Mouse (Mus musculus) layer of hippocampus, postnatal 14 days (tissue): Measurements from ENCODE around the gene Fmn2. TPM values are rescaled to one million over a fixed set of nuclear protein-coding genes. Genes with fewer than 3 reads are reported as not detected.

Source experiments
- DNase-seq, 2 experiments: peaks; one replicate each; pipeline ENCODE4 v3.0.0; 2021 to 2022; ENCODE audit warnings: low spot score in 2 of 2, mixed read lengths in 1 of 2
- total RNA-seq, 2 experiments: library from RNA; stranded (reverse); gene quantifications; 2 replicates each; pipeline ENCODE4 v1.2.3; 2021

Fmn2 gene
- total RNA-seq, 2 experiments from 2014 or later: 51.5 to 55.7 TPM

DNA sequence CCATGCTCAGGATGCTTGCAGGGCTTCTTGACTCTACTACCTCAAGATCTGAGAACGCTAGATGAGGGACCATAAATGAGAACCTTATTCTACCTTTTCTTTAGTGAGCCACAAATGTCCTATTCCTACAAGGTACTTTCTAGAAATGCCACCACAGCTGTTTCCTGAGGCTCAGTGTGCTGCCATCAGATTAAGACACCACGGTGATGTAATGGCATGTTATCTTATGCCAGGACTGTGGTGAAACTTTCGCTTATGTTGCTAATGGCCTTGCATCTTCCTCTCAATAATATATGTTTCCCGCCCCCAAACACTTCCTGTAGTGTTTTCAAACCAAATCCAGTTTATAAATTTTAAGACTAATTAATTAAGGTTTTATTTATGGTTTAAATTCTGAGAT lies 154.9 kb downstream of the Fmn2 start:
- DNase-seq: no peak

DNA sequence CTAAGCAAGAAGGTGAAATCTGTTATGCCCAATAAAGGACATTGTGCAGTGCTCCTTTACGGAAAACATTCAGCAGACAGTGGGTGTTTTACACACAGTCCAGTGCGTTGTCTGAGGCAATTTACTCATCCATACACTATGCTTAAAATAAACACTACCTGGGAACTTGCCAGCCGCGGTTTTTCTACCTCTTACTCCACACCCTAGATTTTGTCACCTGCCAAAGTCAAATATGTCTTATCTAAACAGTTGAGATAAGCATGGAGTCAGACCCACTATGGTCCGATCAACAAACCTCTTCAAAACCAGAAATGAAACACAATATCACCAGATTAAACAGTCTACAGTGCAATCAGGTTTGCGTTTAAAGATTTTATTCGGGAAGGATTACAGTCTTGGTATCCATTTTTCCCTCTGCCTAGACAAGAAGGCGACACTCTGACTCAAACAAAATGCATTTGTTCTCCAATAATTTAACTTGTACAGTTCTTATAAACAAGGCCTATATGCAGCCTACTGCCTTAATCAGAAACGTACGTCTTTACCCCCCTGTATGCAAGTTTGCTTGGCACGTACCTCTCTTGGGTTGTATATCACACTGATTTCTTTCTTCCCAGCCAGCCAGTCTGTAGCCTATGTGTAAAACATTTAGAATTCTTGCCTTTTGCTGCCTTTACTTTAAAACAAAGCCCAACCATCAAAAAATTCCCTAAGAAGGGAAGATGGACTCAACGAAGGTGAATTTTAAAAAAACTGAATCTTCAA lies 158.0 kb downstream of the Fmn2 start:
- DNase-seq: no peak

DNA sequence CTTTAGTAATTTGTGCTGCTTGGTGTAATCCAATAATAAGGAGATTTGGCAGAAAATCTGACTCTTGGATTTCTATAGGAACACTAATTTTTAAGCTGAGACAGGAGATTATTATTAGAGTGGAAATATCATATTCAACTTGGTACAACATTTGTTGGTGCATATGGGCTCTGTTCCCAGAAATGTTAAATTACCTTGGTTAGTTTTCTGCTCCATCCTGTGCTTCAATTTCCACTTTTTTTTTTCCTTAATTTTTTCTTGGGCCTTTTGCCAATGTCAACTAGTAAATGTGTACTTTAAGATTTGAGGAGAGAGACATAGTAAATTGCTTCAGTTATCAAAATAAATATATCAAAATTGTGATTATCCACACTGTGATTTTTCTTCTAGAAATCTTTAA lies 163.5 kb downstream of the Fmn2 start:
- no peak for DNase-seq

DNA sequence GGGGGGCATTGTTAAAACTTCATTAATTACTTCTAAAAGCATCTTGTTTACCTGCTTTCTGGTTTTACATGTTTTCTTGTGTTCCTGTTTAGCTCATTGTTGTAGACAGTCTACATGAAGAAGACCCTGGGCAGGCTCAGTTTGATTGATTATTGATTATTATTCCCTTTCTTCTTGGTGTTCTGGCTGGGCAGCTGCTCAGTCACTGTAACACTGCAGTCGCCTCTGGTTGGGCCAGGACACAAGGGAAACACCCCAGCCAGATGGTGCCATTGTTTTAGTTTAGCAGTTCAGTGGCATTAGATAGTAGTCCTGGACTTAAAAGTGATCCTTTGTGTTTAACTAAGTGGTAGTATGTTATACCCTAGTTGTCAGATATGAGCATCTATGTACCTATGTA lies 167.5 kb downstream of the Fmn2 start:
- no peak for DNase-seq

DNA sequence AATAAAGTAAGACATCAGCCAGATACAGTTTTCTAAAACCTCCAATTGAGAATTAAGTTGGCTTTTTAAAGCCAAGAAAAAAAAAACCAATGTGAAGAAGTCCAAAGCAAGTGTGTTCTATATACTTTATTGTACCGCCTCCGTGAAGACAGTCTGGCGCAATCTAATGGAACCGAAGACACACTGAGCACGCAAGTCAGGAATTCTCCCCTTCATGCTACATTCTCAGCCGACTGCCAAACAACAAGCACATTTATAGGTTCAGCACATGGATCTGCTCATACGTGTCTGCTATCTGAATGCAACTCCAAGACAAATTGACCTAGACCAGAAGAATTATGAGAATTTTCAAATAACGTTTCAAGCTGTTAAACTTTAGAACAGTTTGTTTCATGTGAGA lies 169.2 kb downstream of the Fmn2 start:
- DNase-seq: no peak

DNA sequence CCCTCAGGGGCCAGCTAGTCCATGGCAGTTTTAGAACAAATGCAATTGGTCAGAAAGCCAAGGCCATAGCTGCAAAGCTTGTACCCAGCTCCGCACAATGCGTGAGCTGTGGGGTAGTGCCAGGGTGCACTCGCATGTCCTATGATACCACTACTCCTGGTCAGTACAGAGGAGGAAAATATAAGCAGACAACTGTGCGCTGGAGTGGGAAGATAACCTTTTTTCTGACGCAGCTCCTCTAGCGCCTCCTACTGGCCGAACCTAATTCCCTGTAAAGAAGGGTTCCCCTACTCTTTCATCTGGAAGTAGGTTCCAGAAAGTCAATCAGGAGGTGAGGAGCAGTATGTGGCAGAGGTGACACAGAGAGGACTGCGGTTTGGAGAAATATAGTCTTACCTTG lies 173.0 kb downstream of the Fmn2 start:
- DNase-seq: no peak

DNA sequence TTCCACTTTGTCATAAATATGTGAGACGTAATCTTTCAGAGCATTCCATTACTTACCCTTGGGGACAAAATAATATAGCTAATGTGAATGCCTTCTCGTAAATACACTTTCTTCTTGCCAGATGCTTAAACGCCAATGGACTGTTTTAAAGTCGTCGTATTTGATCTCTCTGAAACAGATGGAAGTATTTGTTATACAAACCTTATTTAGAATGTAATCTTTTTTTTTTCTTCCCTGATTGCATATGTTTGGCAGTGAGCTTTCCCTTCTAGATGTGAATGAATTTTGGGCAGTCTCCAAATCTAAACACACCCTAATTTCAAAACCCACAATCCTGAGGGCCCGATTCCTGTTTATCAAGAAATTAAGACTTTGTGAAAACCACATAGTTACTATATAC lies 173.7 kb downstream of the Fmn2 start:
- no peak for DNase-seq

DNA sequence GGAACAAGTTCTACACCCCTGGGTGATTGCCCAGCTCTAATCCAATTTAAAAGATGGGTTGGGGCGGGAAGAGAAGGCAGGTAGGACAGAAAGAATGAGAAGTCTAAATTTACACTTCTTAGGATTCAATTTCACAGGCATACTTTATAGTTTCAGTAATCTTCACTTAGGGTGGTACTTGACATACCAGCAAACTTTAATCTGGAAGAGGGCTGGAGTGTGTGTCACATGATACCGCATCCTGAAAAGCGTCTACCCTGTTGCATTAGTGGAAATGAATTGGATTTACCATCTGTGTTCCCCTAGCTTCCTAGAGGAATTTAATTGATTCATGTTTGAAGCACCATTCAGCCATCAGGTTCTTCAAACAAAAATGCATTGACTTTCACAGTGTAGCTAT lies 174.6 kb downstream of the Fmn2 start:
- no peak for DNase-seq

DNA sequence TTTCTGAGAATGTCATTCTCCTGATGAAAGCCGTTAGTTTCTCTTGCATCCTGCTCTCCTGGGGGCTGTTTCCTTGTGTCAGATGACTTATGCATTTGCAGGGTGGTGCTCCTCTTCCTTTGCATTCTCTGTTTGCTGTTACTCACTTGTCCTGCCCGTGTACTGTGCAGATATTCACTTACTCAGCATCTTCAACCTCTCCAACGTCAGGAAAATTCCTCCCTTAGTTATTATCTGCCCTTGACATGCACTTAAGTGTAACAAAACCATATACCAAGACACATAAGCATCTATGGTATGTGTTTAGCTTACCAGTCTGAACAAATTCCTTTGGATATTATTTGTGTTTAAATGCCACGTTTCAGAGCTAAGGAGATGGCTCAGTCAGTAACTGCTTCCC lies 175.6 kb downstream of the Fmn2 start:
- DNase-seq: no peak

DNA sequence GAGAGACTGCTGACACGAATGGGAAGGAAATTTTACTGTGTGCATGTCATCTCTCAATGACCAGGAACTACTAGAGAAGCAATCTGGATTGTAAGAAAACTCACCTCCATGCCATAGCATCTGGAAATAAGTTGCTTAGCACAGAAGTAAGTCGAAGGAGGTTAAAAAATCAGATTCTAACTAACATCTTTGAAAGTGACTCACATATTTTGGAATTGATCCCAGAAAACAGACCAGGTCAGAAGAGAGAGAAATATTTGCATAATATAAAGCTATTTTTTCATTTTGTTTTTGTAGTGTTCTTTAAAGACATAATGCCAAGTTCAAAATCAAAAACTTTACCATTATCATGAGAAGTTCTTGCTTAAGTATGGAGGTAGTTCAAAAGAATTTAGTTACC lies 187.7 kb downstream of the Fmn2 start:
- DNase-seq: no peak

DNA sequence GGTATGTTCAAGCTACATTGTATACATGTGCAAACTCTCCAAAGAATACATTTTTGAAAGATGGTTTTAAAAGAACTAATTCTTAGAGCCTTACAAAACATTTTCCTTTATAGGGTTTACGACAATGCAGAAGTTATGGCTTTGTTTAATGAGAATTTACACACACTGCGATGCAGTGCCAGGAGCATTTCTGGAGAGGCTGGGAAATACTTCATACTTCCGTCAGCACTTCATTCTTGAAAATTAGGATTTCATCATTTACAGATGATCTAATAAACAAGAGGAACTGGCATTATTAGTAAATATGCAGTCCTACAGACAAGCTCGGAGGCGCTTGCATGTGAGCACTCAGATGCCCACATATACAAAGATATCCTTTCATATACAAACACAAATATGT lies 199.2 kb downstream of the Fmn2 start:
- DNase-seq: no peak

DNA sequence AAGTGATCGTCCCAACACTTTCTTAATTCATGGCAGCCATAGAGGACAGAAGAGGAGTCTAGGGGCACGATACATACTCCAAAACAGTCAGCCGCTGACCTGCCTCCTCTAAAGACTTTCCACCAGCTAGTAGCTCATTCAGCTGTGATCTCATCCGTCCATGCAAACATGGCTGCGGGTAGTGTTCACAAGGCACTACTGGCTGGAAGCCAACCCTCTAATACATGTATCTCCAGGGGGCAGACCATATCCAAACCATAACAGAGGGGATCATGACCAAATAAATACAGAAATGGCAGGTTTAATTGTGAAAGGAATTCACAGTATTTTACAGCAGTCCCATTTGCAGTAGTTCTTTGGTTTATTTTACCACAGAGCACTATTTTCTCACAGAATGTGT lies 200.2 kb downstream of the Fmn2 start:
- no peak for DNase-seq

DNA sequence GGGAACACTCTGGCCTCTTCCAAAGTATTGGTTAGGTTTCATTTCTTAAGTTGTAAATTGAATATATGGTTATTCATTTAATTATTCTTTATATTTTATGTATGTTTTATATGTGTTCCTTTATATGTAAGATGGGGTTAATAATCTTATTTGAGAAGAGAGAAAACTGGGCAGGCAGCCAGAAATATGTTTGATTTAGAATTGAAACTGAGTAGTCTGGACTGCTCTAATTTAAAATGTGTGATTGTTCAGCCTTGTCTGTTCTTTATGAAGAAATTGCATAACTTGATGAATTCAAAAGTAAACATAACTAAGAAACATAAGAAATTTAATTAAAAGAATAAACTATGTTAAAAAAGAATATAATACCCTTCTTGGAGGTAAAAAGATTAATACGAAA lies 202.3 kb downstream of the Fmn2 start:
- no peak for DNase-seq

DNA sequence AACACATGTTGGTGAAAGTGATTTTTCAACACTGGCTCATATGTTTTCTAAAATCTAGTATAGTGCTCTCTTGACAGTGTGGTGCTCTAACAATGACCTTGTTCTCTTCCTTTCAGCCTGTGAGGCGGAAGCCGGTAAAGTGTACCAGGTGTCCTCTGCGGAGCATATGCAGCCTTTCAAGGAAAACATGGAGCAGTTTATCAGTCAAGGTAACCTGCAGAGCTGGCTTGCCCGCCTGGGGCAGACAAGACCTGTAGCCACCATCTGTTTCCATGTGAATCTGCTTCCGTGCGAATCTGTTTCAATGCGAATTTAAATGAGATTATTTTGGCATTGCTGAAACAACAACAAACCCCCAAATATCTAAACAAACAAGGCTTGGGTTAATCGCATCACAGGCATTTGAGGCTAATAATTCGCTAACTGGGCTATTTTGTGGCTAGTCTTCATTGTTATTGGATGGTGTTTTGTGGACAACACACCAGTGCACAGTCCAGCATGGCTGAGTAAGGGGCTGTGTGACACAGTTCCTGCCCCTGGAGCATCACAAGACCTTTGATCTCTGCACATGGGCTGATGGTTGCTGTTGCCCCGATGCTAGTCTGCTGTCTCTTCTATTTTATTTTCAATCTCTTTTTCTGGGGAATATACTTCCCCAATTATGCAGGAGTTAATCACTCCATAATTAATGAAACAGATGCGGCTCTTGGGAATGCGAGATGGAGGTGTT lies 218.3 kb downstream of the Fmn2 start:
- no peak for DNase-seq

DNA sequence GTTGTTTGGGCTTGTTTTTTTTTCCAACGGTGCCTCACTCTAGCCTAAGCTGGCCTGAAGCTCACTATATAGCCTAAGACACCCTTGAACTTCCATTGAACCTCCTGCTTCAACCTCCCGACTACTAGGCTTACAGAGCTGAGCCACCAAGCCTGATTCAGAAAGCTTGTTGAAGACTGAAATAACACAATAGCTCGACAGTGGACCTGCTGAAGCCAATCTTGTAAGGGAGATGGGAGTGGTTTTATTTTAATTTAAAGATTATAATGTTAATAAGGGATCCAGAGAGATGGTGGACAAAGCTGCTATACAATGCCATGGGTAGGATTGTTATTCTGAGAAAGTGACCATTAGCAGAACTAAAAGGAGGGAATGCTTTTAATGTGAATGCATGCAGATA lies 227.1 kb downstream of the Fmn2 start:
- no peak for DNase-seq

DNA sequence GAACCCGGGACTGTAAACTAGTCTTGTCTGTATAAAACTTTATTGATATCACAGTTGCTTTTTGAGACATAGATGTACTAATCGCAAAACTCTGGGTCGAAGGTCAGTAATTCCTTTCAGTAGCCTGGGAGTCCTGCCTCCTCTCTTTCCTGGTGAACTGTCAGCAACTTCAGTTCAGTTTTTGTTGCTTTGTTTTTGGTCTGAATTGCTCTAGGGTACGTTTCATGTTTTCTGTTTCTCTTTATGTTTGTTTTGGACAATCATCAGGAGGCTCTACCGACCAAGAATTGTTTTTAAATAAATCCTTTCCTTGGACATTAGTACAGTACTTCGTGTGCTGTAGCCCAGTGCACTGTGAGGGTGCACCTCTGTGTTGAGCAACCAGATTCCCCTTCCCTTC lies 231.1 kb downstream of the Fmn2 start:
- no peak for DNase-seq

DNA sequence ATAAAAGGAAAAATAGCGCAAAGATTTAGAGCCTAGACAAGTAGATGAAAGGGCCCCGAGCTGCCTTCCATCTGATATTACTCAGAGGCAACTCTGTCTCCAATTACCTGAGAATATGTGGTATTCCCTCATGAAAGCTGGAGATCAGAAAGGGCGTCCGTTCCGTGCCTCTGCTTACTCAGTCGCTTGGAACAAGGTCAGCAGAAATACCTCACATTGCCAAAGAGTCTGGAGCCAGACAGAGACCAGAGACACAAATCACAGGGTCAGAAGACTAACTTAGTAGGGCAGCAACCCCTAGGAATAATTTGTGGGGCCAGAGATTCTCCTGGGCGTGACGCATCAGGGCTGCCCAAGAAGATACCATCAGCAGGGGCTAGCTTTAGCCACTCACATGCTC lies 237.3 kb downstream of the Fmn2 start:
- DNase-seq: no peak

DNA sequence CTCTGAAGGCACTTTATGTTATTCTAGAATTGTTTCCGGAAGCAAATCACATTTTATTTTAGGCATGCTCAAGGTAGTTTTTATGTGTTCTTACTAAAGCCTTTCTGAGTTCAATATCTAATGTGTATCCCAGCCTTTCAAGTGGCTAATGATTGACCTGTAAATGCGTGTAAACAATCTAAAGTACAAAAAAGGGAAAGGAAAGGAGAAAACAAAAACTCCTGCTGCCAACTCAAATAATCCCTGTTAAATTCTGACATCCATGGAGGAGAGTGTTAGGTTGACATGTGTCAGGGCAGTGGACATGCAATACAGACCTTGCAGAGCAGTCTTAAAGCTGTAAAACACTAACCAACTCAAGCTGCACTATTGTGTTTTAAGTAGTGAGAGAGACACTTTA lies 241.0 kb downstream of the Fmn2 start:
- DNase-seq: no peak

DNA sequence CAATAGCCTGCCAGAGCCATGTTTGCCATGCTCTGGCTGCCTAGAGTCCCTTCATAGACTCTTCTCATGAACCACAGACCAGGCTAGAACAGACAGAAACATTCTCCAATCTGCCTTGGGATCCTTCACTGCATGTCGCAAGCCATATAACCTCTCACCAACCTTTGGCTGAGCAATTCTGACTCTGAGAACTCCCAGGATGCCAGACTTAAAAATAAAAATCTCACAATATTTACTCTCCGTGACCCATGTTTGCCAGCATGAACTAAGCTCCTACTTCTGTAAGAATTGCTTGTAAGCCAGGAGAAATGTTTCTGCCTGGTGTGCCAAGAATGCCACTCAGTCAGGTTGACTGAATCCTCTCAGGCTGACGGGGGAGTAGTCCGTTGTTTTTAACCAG lies 246.9 kb downstream of the Fmn2 start:
- no peak for DNase-seq

DNA sequence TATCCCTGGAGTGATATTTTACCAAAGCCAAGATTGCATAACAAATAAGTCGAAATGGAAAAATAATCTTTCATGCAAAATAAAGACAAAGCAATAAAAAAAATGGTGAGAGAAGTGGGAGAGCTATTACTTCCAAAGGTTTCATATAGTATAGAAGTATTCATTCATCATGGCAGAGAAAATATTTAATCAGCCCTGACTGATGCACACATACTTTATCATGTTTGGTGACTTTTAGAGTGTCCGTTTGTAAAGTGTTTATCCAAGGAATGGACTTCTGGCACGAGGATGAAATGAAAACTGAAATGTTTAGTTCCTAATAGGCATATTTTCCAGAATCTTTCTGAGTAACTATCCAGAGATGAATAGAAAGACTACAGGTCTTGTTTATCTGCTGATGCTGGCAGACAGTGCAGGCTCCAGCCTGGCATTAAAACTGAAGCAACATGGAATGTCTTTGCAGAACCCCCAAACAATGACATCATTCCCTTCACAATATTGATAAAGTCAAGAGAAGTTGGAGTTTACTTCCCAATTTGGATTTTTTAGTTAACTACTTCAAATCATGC lies 249.4 kb downstream of the Fmn2 start:
- DNase-seq: no peak

DNA sequence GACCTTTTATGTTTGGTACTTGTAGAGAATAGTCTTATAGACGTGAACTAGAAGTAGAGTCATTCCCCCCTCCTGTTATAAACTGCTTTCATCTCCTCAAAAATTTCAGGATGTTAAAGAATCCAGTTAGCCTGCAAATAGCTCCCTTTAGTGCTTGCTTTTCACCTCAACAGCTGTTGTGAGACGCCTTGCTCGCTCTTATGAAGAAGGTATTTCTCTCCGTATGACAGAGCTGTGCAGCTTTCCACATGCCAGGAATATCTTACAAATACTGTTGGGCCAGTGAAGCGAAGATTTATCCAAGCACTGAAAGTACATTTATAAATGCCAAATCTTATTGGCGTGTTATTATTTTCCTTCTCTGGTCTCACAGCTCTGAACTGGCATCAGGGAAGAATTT lies 257.7 kb downstream of the Fmn2 start:
- no peak for DNase-seq

DNA sequence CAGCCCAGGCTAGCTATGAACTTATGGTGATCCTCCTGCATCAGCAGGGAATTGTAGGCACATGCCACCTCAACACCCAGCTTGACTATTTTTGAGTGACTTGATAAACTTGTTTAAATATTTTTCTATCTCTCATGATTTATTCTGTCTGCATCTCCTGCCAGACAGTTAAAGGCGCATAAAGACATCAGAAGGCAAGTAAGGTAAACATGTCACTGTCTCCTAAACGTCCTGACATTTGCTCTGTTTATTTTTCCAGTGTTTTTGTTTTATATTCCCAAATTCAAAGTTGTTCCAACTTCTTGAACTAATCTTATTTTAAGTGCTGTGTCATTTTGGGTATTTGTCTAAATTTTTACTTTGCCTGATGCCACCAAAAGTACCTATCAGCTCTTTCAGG lies 264.1 kb downstream of the Fmn2 start:
- no peak for DNase-seq

DNA sequence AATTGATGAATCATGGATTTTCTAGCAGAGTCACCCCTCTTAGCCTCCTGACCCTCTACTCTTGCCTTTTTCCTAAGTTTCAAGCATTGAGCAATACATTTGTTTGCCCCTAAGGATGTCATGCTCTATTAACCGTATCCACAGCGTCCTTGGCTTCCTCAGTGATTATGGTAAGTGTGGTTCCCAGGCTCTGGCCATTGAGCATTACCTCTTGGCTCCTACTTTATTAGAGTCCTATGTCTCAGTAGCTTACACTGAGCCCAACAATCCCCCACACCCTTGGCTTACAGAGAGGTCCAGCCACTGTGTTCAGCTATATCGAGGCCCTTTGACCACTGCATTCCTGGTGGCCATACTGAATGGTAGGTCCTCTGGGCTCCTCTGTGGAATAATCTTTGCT lies 265.2 kb downstream of the Fmn2 start:
- no peak for DNase-seq
